Mouse (Mus musculus): Measurements from ENCODE around the gene Slc4a1ap.
"Not testable (repeated sequence)": the region's sequence is repeated elsewhere in the genome, so short reads cannot be mapped to it uniquely, and the experiment has no call there.

DNA sequence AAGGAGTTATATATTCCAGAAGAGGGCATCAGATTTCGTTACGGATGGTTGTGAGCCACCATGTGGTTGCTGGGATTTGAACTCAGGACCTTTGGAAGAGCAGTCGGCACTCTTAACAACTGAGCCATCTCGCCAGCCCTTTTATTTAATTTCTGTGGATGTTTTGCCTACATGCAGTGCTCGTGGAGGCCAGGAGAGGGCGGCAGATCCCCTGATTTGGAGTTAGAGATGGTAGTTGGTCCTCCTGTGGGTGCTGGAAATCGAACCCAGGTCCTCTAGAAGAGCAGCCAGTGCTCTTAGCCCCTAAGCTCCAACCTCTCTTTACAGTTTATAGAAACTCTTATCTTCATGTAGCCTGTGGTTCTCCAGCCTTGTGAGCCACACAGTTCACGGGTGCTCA, 61.9 kb downstream of the Slc4a1ap start:
- peak; percentile 57; the same call in 1 of the 2 replicates for TF ChIP-seq CTCF (IDR thresholded peaks at IDR 0.05; ENCODE audit: control insufficient read depth, insufficient read depth, insufficient replicate concordance, low read depth, low read length)
- not testable (repeated sequence) for TF ChIP-seq POLR2A (IDR thresholded peaks at IDR 0.05; ENCODE audit: control insufficient read depth, low read depth, low read length)
